Mouse (Mus musculus): ENCODE data around the gene Usp40. TPM values are rescaled to one million over a fixed set of nuclear protein-coding genes. Genes with fewer than 3 reads are reported as not detected.
A peak's percentile ranks its signal among the peaks of the same experiment; 100 is the strongest.

Usp40 gene
- polyA plus RNA-seq, 1 experiment = 17.7 TPM

GRCm38 (mm10) chr1:88008735-88009134 lies 384 bp upstream of the Usp40 start:
- Histone ChIP-seq H3K4me3 (ENCODE audit: insufficient read depth, low read length) (peak overlapping the region; percentile 77; the same call in 1 of the 2 replicates), H3K27ac (ENCODE audit: insufficient read depth, low read length) (no peak overlapping the region), H3K4me1 (ENCODE audit: control insufficient read depth, insufficient read depth, low read length) (peaks cover 2% of the 10 kb centered on the region; the same call in 1 of the 2 replicates)
- TF ChIP-seq CTCF (IDR thresholded peaks at IDR 0.05; ENCODE audit: extremely low read depth, insufficient read depth, low read length) = no peak
- no peak for TF ChIP-seq POLR2A (IDR thresholded peaks at IDR 0.05; ENCODE audit: extremely low read depth, insufficient read depth, low read length)

- Histone ChIP-seq H3K4me1 (ENCODE audit: control insufficient read depth, insufficient read depth, low read length) (peaks cover 2% of the 10 kb centered on the region; the same call in 1 of the 2 replicates), H3K27ac (ENCODE audit: insufficient read depth, low read length) (peak overlapping the region; percentile 86), H3K4me3 (ENCODE audit: insufficient read depth, low read length) (peak overlapping the region; percentile 77)
- TF ChIP-seq POLR2A (IDR thresholded peaks at IDR 0.05; ENCODE audit: extremely low read depth, insufficient read depth, low read length) (no peak), CTCF (IDR thresholded peaks at IDR 0.05; ENCODE audit: extremely low read depth, insufficient read depth, low read length) (no peak)
Observed at GRCm38 (mm10) chr1:88007692-88008210, 600 bp downstream of the Usp40 start.

GRCm38 (mm10) chr1:87992716-87993115 lies 15.6 kb downstream of the Usp40 start:
- Histone ChIP-seq H3K4me3 (ENCODE audit: insufficient read depth, low read length) (no peak overlapping the region), H3K4me1 (ENCODE audit: control insufficient read depth, insufficient read depth, low read length) (no peaks in the 10 kb centered on the region), H3K27ac (ENCODE audit: insufficient read depth, low read length) (no peak overlapping the region)
- TF ChIP-seq CTCF (IDR thresholded peaks at IDR 0.05; ENCODE audit: extremely low read depth, insufficient read depth, low read length) (no peak), POLR2A (IDR thresholded peaks at IDR 0.05; ENCODE audit: extremely low read depth, insufficient read depth, low read length) (no peak)

GRCm38 (mm10) chr1:87982291-87982690 lies 26.1 kb downstream of the Usp40 start:
- no peak for TF ChIP-seq POLR2A (IDR thresholded peaks at IDR 0.05; ENCODE audit: extremely low read depth, insufficient read depth, low read length)
- no peak overlapping the region for H3K4me3 ChIP-seq (ENCODE audit: insufficient read depth, low read length)
- no peak overlapping the region for H3K27ac ChIP-seq (ENCODE audit: insufficient read depth, low read length)
- H3K4me1 ChIP-seq (ENCODE audit: control insufficient read depth, insufficient read depth, low read length) = no peaks in the 10 kb centered on the region; the same call in 1 of the 2 replicates

- TF ChIP-seq POLR2A (IDR thresholded peaks at IDR 0.05; ENCODE audit: extremely low read depth, insufficient read depth, low read length) = no peak
- no peak for TF ChIP-seq CTCF (IDR thresholded peaks at IDR 0.05; ENCODE audit: extremely low read depth, insufficient read depth, low read length)
- Histone ChIP-seq H3K4me3 (ENCODE audit: insufficient read depth, low read length) (no peak overlapping the region), H3K27ac (ENCODE audit: insufficient read depth, low read length) (no peak overlapping the region), H3K4me1 (ENCODE audit: control insufficient read depth, insufficient read depth, low read length) (no peaks in the 10 kb centered on the region)
Observed at GRCm38 (mm10) chr1:87970381-87970780, 38.0 kb downstream of the Usp40 start.

GRCm38 (mm10) chr1:87961459-87962167 lies 46.7 kb downstream of the Usp40 start:
- Histone ChIP-seq H3K4me3 (ENCODE audit: insufficient read depth, low read length) (no peak overlapping the region), H3K4me1 (ENCODE audit: control insufficient read depth, insufficient read depth, low read length) (no peaks in the 10 kb centered on the region), H3K27ac (ENCODE audit: insufficient read depth, low read length) (no peak overlapping the region; the same call in 1 of the 2 replicates)
- TF ChIP-seq POLR2A (IDR thresholded peaks at IDR 0.05; ENCODE audit: extremely low read depth, insufficient read depth, low read length) (no peak), CTCF (IDR thresholded peaks at IDR 0.05; ENCODE audit: extremely low read depth, insufficient read depth, low read length) (no peak)

GRCm38 (mm10) chr1:87960752-87961151 lies 47.6 kb downstream of the Usp40 start:
- H3K4me3 ChIP-seq (ENCODE audit: insufficient read depth, low read length) = no peak overlapping the region
- TF ChIP-seq CTCF (IDR thresholded peaks at IDR 0.05; ENCODE audit: extremely low read depth, insufficient read depth, low read length) (no peak), POLR2A (IDR thresholded peaks at IDR 0.05; ENCODE audit: extremely low read depth, insufficient read depth, low read length) (no peak)
- H3K27ac ChIP-seq (ENCODE audit: insufficient read depth, low read length) = no peak overlapping the region
- H3K4me1 ChIP-seq (ENCODE audit: control insufficient read depth, insufficient read depth, low read length) = no peaks in the 10 kb centered on the region

GRCm38 (mm10) chr1:87959998-87960431 lies 48.3 kb downstream of the Usp40 start:
- no peak for TF ChIP-seq CTCF (IDR thresholded peaks at IDR 0.05; ENCODE audit: extremely low read depth, insufficient read depth, low read length)
- no peak for TF ChIP-seq POLR2A (IDR thresholded peaks at IDR 0.05; ENCODE audit: extremely low read depth, insufficient read depth, low read length)
- no peak overlapping the region for H3K4me3 ChIP-seq (ENCODE audit: insufficient read depth, low read length)
- no peak overlapping the region for H3K27ac ChIP-seq (ENCODE audit: insufficient read depth, low read length)
- H3K4me1 ChIP-seq (ENCODE audit: control insufficient read depth, insufficient read depth, low read length) = no peaks in the 10 kb centered on the region

GRCm38 (mm10) chr1:87959532-87959931 lies 48.8 kb downstream of the Usp40 start:
- no peak for TF ChIP-seq CTCF (IDR thresholded peaks at IDR 0.05; ENCODE audit: extremely low read depth, insufficient read depth, low read length)
- no peak for TF ChIP-seq POLR2A (IDR thresholded peaks at IDR 0.05; ENCODE audit: extremely low read depth, insufficient read depth, low read length)

GRCm38 (mm10) chr1:87958931-87959330 lies 49.4 kb downstream of the Usp40 start:
- Histone ChIP-seq H3K27ac (ENCODE audit: insufficient read depth, low read length) (no peak overlapping the region), H3K4me3 (ENCODE audit: insufficient read depth, low read length) (no peak overlapping the region), H3K4me1 (ENCODE audit: control insufficient read depth, insufficient read depth, low read length) (no peaks in the 10 kb centered on the region)
- TF ChIP-seq CTCF (IDR thresholded peaks at IDR 0.05; ENCODE audit: extremely low read depth, insufficient read depth, low read length) = no peak
- TF ChIP-seq POLR2A (IDR thresholded peaks at IDR 0.05; ENCODE audit: extremely low read depth, insufficient read depth, low read length) = no peak

More at GRCm38 (mm10) chr1:87959532-87959931, 48.8 kb downstream of the Usp40 start:
- H3K4me3 ChIP-seq (ENCODE audit: insufficient read depth, low read length) = no peak overlapping the region
- no peak overlapping the region for H3K27ac ChIP-seq (ENCODE audit: insufficient read depth, low read length)
- no peaks in the 10 kb centered on the region for H3K4me1 ChIP-seq (ENCODE audit: control insufficient read depth, insufficient read depth, low read length)
